ENCODE assay signal across 1 mouse cellular context in the genomic region with DNA sequence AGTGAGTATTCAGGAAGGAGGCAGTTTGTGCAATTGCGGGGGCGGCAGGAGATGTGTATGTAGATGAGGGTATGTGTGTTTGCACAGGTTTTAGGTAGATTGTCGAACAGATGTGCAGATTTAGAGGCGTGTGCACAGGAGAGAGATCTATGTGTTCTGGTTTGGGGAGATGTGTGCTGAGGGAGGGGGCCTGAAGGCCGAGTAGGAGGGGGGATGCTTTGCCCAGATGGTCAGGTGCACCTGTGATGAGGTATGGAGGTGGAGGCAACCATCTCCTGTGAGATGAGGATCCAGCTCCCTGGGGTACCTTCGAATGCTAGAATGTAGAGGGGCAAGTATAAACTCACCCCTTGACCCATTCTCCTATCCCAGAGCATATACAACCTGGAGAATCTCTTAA.
TF ChIP-seq lines count a peak whose summit lies in the region.

No protein-coding gene starts in this region.

TF ChIP-seq in MEL, 35 proteins besides CTCF, POLR2A, EP300 and RAD21 (continued from another document):
- no peak for TF ChIP-seq GABPA (IDR thresholded peaks at IDR 0.05; ENCODE audit: low read depth, low read length)
- TF ChIP-seq TCF12 (IDR thresholded peaks at IDR 0.05; ENCODE audit: low read depth, low read length) = no peak
